Mouse (Mus musculus): ENCODE data around the gene Apbb2.

Apbb2 gene

GRCm38 (mm10) chr5:66604423-66604822 is 14.2 kb downstream of the Apbb2 start:
- in situ Hi-C loops (cut with MboI; ENCODE audit: low pct_unique_long_range_greater_than_20kb in 1 of 2, low sequenced_read_pairs in 2 of 2, unreplicated experiment in 1 of 2): no loop called here

GRCm38 (mm10) chr5:66603746-66604145 is 14.8 kb downstream of the Apbb2 start:
- in situ Hi-C loops (cut with MboI; ENCODE audit: low pct_unique_long_range_greater_than_20kb in 1 of 2, low sequenced_read_pairs in 2 of 2, unreplicated experiment in 1 of 2): no loop called here

- in situ Hi-C loops (cut with MboI; ENCODE audit: low pct_unique_long_range_greater_than_20kb in 1 of 2, low sequenced_read_pairs in 2 of 2, unreplicated experiment in 1 of 2): no loop called here
Measured at GRCm38 (mm10) chr5:66603223-66603622, 15.4 kb downstream of the Apbb2 start.

- in situ Hi-C loops (cut with MboI; ENCODE audit: low pct_unique_long_range_greater_than_20kb in 1 of 2, low sequenced_read_pairs in 2 of 2, unreplicated experiment in 1 of 2): no loop called here
Measured at GRCm38 (mm10) chr5:66602287-66602820, 16.2 kb downstream of the Apbb2 start.

GRCm38 (mm10) chr5:66600415-66600814 is 18.2 kb downstream of the Apbb2 start:
- in situ Hi-C loops (cut with MboI; ENCODE audit: low pct_unique_long_range_greater_than_20kb in 1 of 2, low sequenced_read_pairs in 2 of 2, unreplicated experiment in 1 of 2): no loop called here

- in situ Hi-C loops (cut with MboI; ENCODE audit: low pct_unique_long_range_greater_than_20kb in 1 of 2, low sequenced_read_pairs in 2 of 2, unreplicated experiment in 1 of 2): no loop called here
Measured at GRCm38 (mm10) chr5:66599888-66600287, 18.7 kb downstream of the Apbb2 start.

- in situ Hi-C loops (cut with MboI; ENCODE audit: low pct_unique_long_range_greater_than_20kb in 1 of 2, low sequenced_read_pairs in 2 of 2, unreplicated experiment in 1 of 2): no loop called here
Measured at GRCm38 (mm10) chr5:66596296-66596695, 22.3 kb downstream of the Apbb2 start.

GRCm38 (mm10) chr5:66594881-66595280 is 23.7 kb downstream of the Apbb2 start:
- in situ Hi-C loops (cut with MboI; ENCODE audit: low pct_unique_long_range_greater_than_20kb in 1 of 2, low sequenced_read_pairs in 2 of 2, unreplicated experiment in 1 of 2): no loop called here

DNA sequence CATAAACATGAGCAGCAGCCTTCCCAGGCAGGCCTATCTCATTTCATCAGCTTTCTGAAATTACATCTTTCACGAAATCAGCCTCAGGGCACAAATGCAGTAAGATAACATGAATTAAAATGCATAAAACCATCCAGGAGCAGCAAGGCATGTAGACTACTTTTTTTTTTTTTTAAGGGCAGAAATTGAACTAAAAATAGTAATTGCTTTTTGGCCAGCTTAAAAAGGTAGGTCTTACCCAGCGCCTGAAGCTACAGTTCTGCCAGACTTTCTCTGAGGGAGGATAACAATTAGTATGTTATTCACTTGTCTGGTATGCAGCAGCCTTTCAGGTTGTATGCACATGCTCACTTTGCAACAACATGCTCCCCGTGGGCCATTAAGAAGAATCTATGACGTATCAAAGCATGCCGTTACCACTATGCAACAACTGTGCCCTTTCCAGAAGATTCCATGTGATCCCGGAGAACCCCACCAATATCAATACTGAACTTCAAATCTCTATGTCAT is 32.3 kb downstream of the Apbb2 start:
- in situ Hi-C loops (cut with MboI; ENCODE audit: low pct_unique_long_range_greater_than_20kb in 1 of 2, low sequenced_read_pairs in 2 of 2, unreplicated experiment in 1 of 2): no loop called here

DNA sequence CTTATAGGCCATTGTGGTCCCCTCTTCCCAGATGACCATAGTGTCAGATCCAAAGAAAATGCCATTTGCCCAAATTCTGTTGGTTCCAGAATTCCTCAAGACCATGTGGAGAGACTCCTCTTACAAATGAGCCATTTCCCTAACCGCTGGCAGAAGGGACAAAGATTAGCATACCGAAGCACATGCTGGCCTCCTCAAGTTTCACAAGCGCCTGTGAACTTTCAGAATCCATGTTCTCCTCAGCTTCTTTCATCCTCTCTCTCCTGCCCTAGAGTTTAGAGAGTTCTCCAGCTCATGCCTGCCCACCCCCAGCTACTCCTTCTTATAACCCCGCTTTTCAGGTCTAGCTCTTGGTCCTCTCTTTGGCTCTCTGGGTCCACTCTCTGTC is 35.6 kb downstream of the Apbb2 start:
- in situ Hi-C loops (cut with MboI; ENCODE audit: low pct_unique_long_range_greater_than_20kb in 1 of 2, low sequenced_read_pairs in 2 of 2, unreplicated experiment in 1 of 2): loop anchor here in 1 of 2 experiments (5.0 kb wide), 1 partner anchor 41 kb away; no protein-coding TSS in a partner anchor

GRCm38 (mm10) chr5:66582281-66583018 is 36.1 kb downstream of the Apbb2 start:
- in situ Hi-C loops (cut with MboI; ENCODE audit: low pct_unique_long_range_greater_than_20kb in 1 of 2, low sequenced_read_pairs in 2 of 2, unreplicated experiment in 1 of 2): loop anchor here in 1 of 2 experiments (5.0 kb wide), 1 partner anchor 40 kb away; no protein-coding TSS in a partner anchor

DNA sequence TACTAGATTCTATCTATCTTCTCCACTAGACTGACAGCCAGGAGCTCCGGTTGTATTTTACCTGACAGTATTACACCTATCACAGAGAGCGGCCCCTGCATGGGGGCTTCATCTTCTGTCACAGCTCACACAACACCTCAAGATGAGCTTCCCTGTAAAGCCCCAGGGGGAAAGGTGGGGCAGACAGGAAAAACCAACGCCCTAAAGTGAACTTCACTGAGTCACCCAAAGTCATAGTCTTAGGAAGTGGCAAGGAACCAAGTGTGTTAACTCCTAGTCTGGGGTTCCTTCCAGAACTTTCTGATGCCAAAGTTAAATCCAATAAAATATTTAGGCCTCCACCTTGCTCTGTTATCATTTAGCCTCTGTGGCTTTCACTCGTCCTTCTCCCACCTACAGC is 39.5 kb downstream of the Apbb2 start:
- in situ Hi-C loops (cut with MboI; ENCODE audit: low pct_unique_long_range_greater_than_20kb in 1 of 2, low sequenced_read_pairs in 2 of 2, unreplicated experiment in 1 of 2): no loop called here

DNA sequence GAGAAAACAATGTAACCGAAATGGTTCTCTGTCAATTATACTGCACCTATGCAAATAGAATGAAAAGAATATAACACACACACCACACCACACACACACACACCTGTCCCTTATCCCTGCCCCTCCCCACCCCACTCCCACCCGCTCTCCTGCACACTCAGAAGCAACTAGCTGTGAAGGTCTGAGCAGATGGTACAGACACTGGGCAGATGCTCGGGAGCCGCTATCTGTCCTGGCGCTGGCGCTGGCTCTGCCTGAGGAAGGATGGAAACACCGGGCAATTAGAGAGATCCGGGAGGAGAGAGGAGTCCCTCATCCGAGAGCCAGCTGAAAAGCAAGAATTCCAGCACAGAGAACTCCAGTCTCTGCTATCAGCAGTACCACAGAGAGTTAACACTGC is 42.3 kb downstream of the Apbb2 start:
- in situ Hi-C loops (cut with MboI; ENCODE audit: low pct_unique_long_range_greater_than_20kb in 1 of 2, low sequenced_read_pairs in 2 of 2, unreplicated experiment in 1 of 2): no loop called here

DNA sequence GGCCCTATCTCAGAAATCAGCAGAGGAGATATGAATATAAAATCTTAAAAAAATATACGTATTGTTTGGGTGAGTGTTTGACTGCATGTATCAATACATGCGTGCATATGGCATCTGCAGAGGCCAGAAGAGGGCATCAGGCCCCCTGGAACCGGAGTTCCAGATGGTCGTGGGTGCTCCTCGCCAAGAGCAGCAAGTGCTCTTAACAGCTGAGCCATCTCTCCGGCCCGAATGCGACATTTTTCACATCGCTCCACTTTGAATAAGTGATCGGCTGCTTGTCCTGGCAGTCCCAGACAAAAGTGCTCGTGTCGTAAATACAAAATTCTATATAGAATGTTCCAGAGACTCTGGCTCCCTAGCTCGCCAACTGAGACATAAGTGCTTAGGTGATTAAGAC is 43.4 kb downstream of the Apbb2 start:
- in situ Hi-C loops (cut with MboI; ENCODE audit: low pct_unique_long_range_greater_than_20kb in 1 of 2, low sequenced_read_pairs in 2 of 2, unreplicated experiment in 1 of 2): no loop called here

GRCm38 (mm10) chr5:66573266-66573665 is 45.3 kb downstream of the Apbb2 start:
- in situ Hi-C loops (cut with MboI; ENCODE audit: low pct_unique_long_range_greater_than_20kb in 1 of 2, low sequenced_read_pairs in 2 of 2, unreplicated experiment in 1 of 2): no loop called here

GRCm38 (mm10) chr5:66572086-66572855 is 46.3 kb downstream of the Apbb2 start:
- in situ Hi-C loops (cut with MboI; ENCODE audit: low pct_unique_long_range_greater_than_20kb in 1 of 2, low sequenced_read_pairs in 2 of 2, unreplicated experiment in 1 of 2): no loop called here

GRCm38 (mm10) chr5:66570709-66571108 is 47.9 kb downstream of the Apbb2 start:
- in situ Hi-C loops (cut with MboI; ENCODE audit: low pct_unique_long_range_greater_than_20kb in 1 of 2, low sequenced_read_pairs in 2 of 2, unreplicated experiment in 1 of 2): no loop called here

GRCm38 (mm10) chr5:66569141-66569801 is 49.3 kb downstream of the Apbb2 start:
- in situ Hi-C loops (cut with MboI; ENCODE audit: low pct_unique_long_range_greater_than_20kb in 1 of 2, low sequenced_read_pairs in 2 of 2, unreplicated experiment in 1 of 2): no loop called here

- in situ Hi-C loops (cut with MboI; ENCODE audit: low pct_unique_long_range_greater_than_20kb in 1 of 2, low sequenced_read_pairs in 2 of 2, unreplicated experiment in 1 of 2): no loop called here
Measured at GRCm38 (mm10) chr5:66568002-66568401, 50.6 kb downstream of the Apbb2 start.

Measured in mouse embryonic stem cell (cell line).